ENCODE assay signal across 25 mouse cellular contexts in genomic region chr3:121405101-121405500, GRCm38 (mm10). TPM values are rescaled to one million over a fixed set of nuclear protein-coding genes. Genes with fewer than 3 reads are reported as not detected.
DNase-seq lines count a peak whose midpoint lies in the region; ATAC-seq and TF ChIP-seq lines count a peak whose summit lies in the region.
"Had no signal": no experiment of that assay in that cellular context is flagged by ENCODE, and none has a peak within 500 bp of the region (broad histone marks: within the 10 kb centered on the region; RNA-seq: fewer than 3 reads in every experiment).

No protein-coding gene starts in this region.

- 67% methylated on average over 5 of the region's 5 CpGs for WGBS in stomach, embryonic 15.5 days
- 72% methylated on average over 5 of the region's 5 CpGs for WGBS in stomach, postnatal 0 days
- 70% methylated on average over 5 of the region's 5 CpGs for WGBS in intestine, embryonic 15.5 days
- WGBS in small intestine, adult 2 months: 44% methylated on average over 5 of the region's 5 CpGs
- 84% methylated on average over 5 of the region's 5 CpGs for WGBS in midbrain, embryonic 15.5 days

- H3K4me3 ChIP-seq in stomach, embryonic 15.5 days (replicated peaks): no peak overlapping the region
- no peak overlapping the region for H3K4me3 ChIP-seq in stomach, postnatal 0 days (ENCODE audit: low read depth, low read length)
- H3K4me3 ChIP-seq in intestine, embryonic 15.5 days (replicated peaks): no peak overlapping the region
- H3K4me3 ChIP-seq in small intestine, adult 2 months (ENCODE audit: low read depth, low read length): no peak overlapping the region
- H3K4me3 ChIP-seq in midbrain, embryonic 15.5 days: no peak overlapping the region
- H3K4me3 ChIP-seq: embryonic facial prominence, embryonic 13.5 days; gastrocnemius, adult 2 months; heart, adult 2 months; heart, embryonic 10.5 days; heart, embryonic 13.5 days had no signal

- TF ChIP-seq CTCF in stomach, postnatal 0 days (IDR thresholded peaks at IDR 0.05; ENCODE audit: low read depth): no peak
- TF ChIP-seq CTCF in small intestine, adult 2 months (IDR thresholded peaks at IDR 0.05; ENCODE audit: extremely low read depth, insufficient read length, insufficient replicate concordance, low read depth, low read length): no peak

- peak; percentile 63; the same call in 1 of the 2 replicates for ATAC-seq in stomach, embryonic 15.5 days (ENCODE audit: insufficient read depth, low FRiP score, low read depth)
- ATAC-seq in stomach, postnatal 0 days (ENCODE audit: low FRiP score, low TSS enrichment): no peak; the same call in 1 of the 2 replicates
- peak; percentile 73 for ATAC-seq in intestine, embryonic 15.5 days
- ATAC-seq in midbrain, embryonic 15.5 days (replicated peaks): no peak
- ATAC-seq: CD4-positive, CD25-positive, alpha-beta regulatory T cell, adult 4 months; forebrain, embryonic 14.5 days; forebrain, postnatal 0 days; hindbrain, postnatal 0 days; inflammation-experienced regulatory T-cells, adult 6 months had no signal

- no peak overlapping the region for H3K4me2 ChIP-seq in stomach, embryonic 15.5 days
- H3K4me2 ChIP-seq in stomach, postnatal 0 days (replicated peaks; ENCODE audit: low read depth): no peak overlapping the region
- H3K4me2 ChIP-seq in intestine, embryonic 15.5 days (replicated peaks): no peak overlapping the region
- no peak overlapping the region for H3K4me2 ChIP-seq in midbrain, embryonic 15.5 days
- H3K4me2 ChIP-seq: embryonic facial prominence, embryonic 13.5 days; heart, embryonic 13.5 days; hindbrain, embryonic 14.5 days had no signal

- TF ChIP-seq EP300 in stomach, postnatal 0 days (optimal IDR thresholded peaks at IDR 0.05): no peak

- 0 out of 2 replicates have a peak, but pooled peaks cover 6% of the 10 kb centered on the region for H3K4me1 ChIP-seq in stomach, embryonic 15.5 days
- no peaks in the 10 kb centered on the region for H3K4me1 ChIP-seq in stomach, postnatal 0 days (replicated peaks; ENCODE audit: control insufficient read depth, insufficient read depth)
- H3K4me1 ChIP-seq in intestine, embryonic 15.5 days (replicated peaks): peaks cover 12% of the 10 kb centered on the region
- H3K4me1 ChIP-seq in small intestine, adult 2 months (ENCODE audit: control insufficient read depth, insufficient read depth, insufficient read length, low read length): peaks cover 13% of the 10 kb centered on the region; the same call in 1 of the 2 replicates
- 0 out of 2 replicates have a peak, but pooled peaks cover 2% of the 10 kb centered on the region for H3K4me1 ChIP-seq in midbrain, embryonic 15.5 days

- no peaks in the 10 kb centered on the region for H3K27me3 ChIP-seq in stomach, embryonic 15.5 days (replicated peaks)
- no peaks in the 10 kb centered on the region for H3K27me3 ChIP-seq in stomach, postnatal 0 days (ENCODE audit: control insufficient read depth, insufficient read depth, low read length)
- no peaks in the 10 kb centered on the region for H3K27me3 ChIP-seq in intestine, embryonic 15.5 days (replicated peaks)
- no peaks in the 10 kb centered on the region for H3K27me3 ChIP-seq in small intestine, adult 2 months (ENCODE audit: control insufficient read depth, insufficient read depth, low read length)
- H3K27me3 ChIP-seq in midbrain, embryonic 15.5 days (replicated peaks): no peaks in the 10 kb centered on the region
- H3K27me3 ChIP-seq: embryonic facial prominence, embryonic 13.5 days; heart, embryonic 13.5 days had no signal

- TF ChIP-seq POLR2A in small intestine, adult 2 months (IDR thresholded peaks at IDR 0.05; ENCODE audit: low read depth, low read length): no peak

- no peaks in the 10 kb centered on the region for H3K36me3 ChIP-seq in stomach, embryonic 15.5 days
- H3K36me3 ChIP-seq in stomach, postnatal 0 days (ENCODE audit: control insufficient read depth, insufficient read depth, low read length): no peaks in the 10 kb centered on the region
- no peaks in the 10 kb centered on the region for H3K36me3 ChIP-seq in intestine, embryonic 15.5 days
- H3K36me3 ChIP-seq in small intestine, adult 2 months (ENCODE audit: control insufficient read depth, insufficient read depth, low read length): no peaks in the 10 kb centered on the region
- no peaks in the 10 kb centered on the region for H3K36me3 ChIP-seq in midbrain, embryonic 15.5 days (replicated peaks)
- H3K36me3 ChIP-seq: embryonic facial prominence, embryonic 13.5 days; heart, embryonic 10.5 days; heart, embryonic 13.5 days had no signal

- no peak for DNase-seq in stomach, postnatal 0 days (ENCODE audit: low spot score)
- DNase-seq in cerebellum, adult 8-10 months: no peak
- DNase-seq: adrenal gland, adult 2 months; adrenal gland, postnatal 14 days; cerebellum, adult 11 months; cerebellum, adult 2 months; cerebellum, postnatal 10 days; forebrain, postnatal 0 days; gastrocnemius, adult 2 months; gastrocnemius, postnatal 14 days; heart, adult 2 months; heart, postnatal 14 days; heart, postnatal 4 days had no signal

- no peak overlapping the region for H3K27ac ChIP-seq in stomach, embryonic 15.5 days
- H3K27ac ChIP-seq in stomach, postnatal 0 days (replicated peaks): no peak overlapping the region
- H3K27ac ChIP-seq in intestine, embryonic 15.5 days: no peak overlapping the region
- peak overlapping the region; percentile 35; the same call in 1 of the 2 replicates for H3K27ac ChIP-seq in small intestine, adult 2 months (ENCODE audit: insufficient read depth, low read depth, low read length)
- no peak overlapping the region for H3K27ac ChIP-seq in midbrain, embryonic 15.5 days
- H3K27ac ChIP-seq: embryonic facial prominence, embryonic 13.5 days; gastrocnemius, adult 2 months; heart, adult 2 months; heart, embryonic 10.5 days; heart, embryonic 13.5 days; hindbrain, embryonic 14.5 days; hindbrain, postnatal 0 days had no signal

- H3K9me3 ChIP-seq in stomach, embryonic 15.5 days: no peaks in the 10 kb centered on the region
- no peaks in the 10 kb centered on the region for H3K9me3 ChIP-seq in stomach, postnatal 0 days (ENCODE audit: control insufficient read depth, low read length)
- H3K9me3 ChIP-seq in intestine, embryonic 15.5 days: no peaks in the 10 kb centered on the region
- H3K9me3 ChIP-seq in midbrain, embryonic 15.5 days: no peaks in the 10 kb centered on the region
- H3K9me3 ChIP-seq: embryonic facial prominence, embryonic 13.5 days; heart, embryonic 10.5 days; heart, embryonic 13.5 days had no signal

- no peak overlapping the region for H3K9ac ChIP-seq in stomach, embryonic 15.5 days
- no peak overlapping the region for H3K9ac ChIP-seq in stomach, postnatal 0 days (ENCODE audit: low read length)
- no peak overlapping the region for H3K9ac ChIP-seq in intestine, embryonic 15.5 days
- no peak overlapping the region for H3K9ac ChIP-seq in midbrain, embryonic 15.5 days
- H3K9ac ChIP-seq: embryonic facial prominence, embryonic 13.5 days; forebrain, postnatal 0 days; heart, embryonic 13.5 days; hindbrain, embryonic 14.5 days had no signal

RNA-seq across cellular contexts. Expression of gene Cnn3, which starts 21.2 kb away (rescaled TPM):
- polyA plus RNA-seq in stomach, embryonic 15.5 days (2015; fragmentation: Nextera tagmentation; extraction: Ambion mirVana): 522 and 525 TPM in 2 replicates
- 280 and 301 TPM in 2 replicates for polyA plus RNA-seq in stomach, postnatal 0 days (2015; fragmentation: Nextera tagmentation; extraction: Ambion mirVana)
- polyA plus RNA-seq in intestine, embryonic 15.5 days (2015; fragmentation: Nextera tagmentation; extraction: Ambion mirVana): 414 and 470 TPM in 2 replicates
- 52.8 and 67.8 TPM in 2 replicates for polyA plus RNA-seq in small intestine, adult 2 months (2012; rRNA removed)
- 369 and 402 TPM in 2 replicates for polyA plus RNA-seq in midbrain, embryonic 15.5 days (2015; fragmentation: Nextera tagmentation; extraction: Ambion mirVana)

Comparison
In these comparisons a context has a peak if more than half of its experiments do, and no peak if none do; other contexts are left out.
1. ATAC-seq: peak in stomach, embryonic 15.5 days (single experiment) and intestine, embryonic 15.5 days (single experiment); none in stomach, postnatal 0 days (single experiment) and midbrain, embryonic 15.5 days (single experiment).